Mouse (Mus musculus): ENCODE results near the gene Macrod1. TPM values are rescaled to one million over a fixed set of nuclear protein-coding genes. Genes with fewer than 3 reads are reported as not detected.

The Macrod1 gene
- polyA plus RNA-seq, 1 experiment, result 6.2 TPM

DNA sequence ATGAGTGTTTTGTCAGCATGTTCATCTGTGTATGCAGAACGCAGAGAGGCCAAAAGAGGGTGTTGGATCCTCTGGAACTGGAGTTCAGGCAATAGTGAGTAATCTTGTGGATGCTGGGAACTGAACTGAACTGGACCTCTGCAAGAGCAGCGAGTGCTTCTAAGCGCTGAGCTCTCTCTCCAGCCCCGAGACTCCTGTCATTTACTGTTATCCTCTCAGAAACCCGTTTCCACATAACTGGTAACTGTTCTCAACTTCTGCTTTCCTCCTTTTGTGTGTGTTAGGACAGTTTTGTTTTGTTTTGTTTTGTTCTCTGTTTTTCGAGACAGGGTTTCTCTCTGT lies 161.3 kb downstream of the Macrod1 start:
- TF ChIP-seq POLR2A (IDR thresholded peaks at IDR 0.05; ENCODE audit: borderline replicate concordance, control insufficient read depth, low read depth, low read length) (no peak), CTCF (IDR thresholded peaks at IDR 0.05; ENCODE audit: control insufficient read depth, insufficient read depth, low read length) (no peak)
- Histone ChIP-seq H3K4me3 (replicated peaks; ENCODE audit: control insufficient read depth, low read depth, low read length) (peak overlapping the region; percentile 76), H3K4me1 (ENCODE audit: control insufficient read depth, insufficient read depth, low read length) (peaks cover 2% of the 10 kb centered on the region; the same call in 1 of the 2 replicates), H3K27ac (ENCODE audit: control insufficient read depth, insufficient read depth, low read depth, low read length, poor library complexity) (0 out of 2 replicates have a peak overlapping the region, but pooled peaks have one; percentile 36)
- 0% methylated on average over 6 of the region's 6 CpGs for WGBS

DNA sequence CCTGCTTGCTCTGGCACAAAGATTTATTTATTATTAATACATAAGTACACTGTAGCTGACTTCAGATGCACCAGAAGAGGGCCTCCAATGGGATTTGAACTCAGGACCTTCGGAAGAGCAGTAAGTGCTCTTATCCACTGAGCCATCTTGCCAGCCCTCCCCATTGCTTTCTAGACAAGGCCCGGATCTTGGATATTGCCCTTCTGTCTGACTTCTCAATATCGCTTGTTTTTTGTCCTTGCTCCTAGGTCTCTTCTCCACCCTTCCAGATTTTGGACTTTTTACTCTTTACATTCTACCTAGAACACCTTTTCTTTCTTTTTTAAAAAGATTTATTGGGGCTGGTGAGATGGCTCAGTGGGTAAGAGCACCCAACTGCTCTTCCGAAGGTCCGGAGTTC lies 162.1 kb downstream of the Macrod1 start:
- no peak overlapping the region for H3K4me3 ChIP-seq (replicated peaks; ENCODE audit: control insufficient read depth, low read depth, low read length)
- no peak overlapping the region for H3K27ac ChIP-seq (ENCODE audit: control insufficient read depth, insufficient read depth, low read depth, low read length, poor library complexity)
- TF ChIP-seq POLR2A (IDR thresholded peaks at IDR 0.05; ENCODE audit: borderline replicate concordance, control insufficient read depth, low read depth, low read length), result no peak
- no peak for TF ChIP-seq CTCF (IDR thresholded peaks at IDR 0.05; ENCODE audit: control insufficient read depth, insufficient read depth, low read length)
- peaks cover 2% of the 10 kb centered on the region; the same call in 1 of the 2 replicates for H3K4me1 ChIP-seq (ENCODE audit: control insufficient read depth, insufficient read depth, low read length)
- 91% methylated on average over 5 of the region's 5 CpGs for WGBS

GRCm38 (mm10) chr19:7222196-7222595 lies 165.6 kb downstream of the Macrod1 start:
- WGBS, result 80% methylated on average over 6 of the region's 6 CpGs
- Histone ChIP-seq H3K27ac (ENCODE audit: control insufficient read depth, insufficient read depth, low read depth, low read length, poor library complexity) (no peak overlapping the region), H3K4me3 (replicated peaks; ENCODE audit: control insufficient read depth, low read depth, low read length) (no peak overlapping the region), H3K4me1 (ENCODE audit: control insufficient read depth, insufficient read depth, low read length) (peaks cover 7% of the 10 kb centered on the region)
- TF ChIP-seq POLR2A (IDR thresholded peaks at IDR 0.05; ENCODE audit: borderline replicate concordance, control insufficient read depth, low read depth, low read length) (no peak), CTCF (IDR thresholded peaks at IDR 0.05; ENCODE audit: control insufficient read depth, insufficient read depth, low read length) (no peak)

DNA sequence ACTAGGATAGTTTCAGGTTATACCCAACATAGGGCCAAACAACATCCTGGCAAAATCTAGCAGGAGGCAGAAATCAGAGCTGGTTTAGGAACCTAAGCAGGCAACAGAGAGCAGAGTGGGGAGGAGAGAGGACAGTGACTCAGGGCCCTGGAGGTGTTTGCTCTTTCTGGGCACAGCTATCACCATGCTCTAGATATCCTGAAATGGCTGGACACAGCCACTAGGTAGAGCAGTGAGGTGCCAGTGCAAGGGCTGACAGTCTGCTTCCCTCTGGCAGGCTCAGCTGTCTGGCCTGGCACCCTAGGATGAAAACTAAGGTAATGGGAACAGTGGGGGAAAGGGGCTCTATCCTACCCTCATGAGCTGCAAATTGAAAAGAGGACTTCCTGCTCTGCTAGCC lies 166.9 kb downstream of the Macrod1 start:
- Histone ChIP-seq H3K27ac (ENCODE audit: control insufficient read depth, insufficient read depth, low read depth, low read length, poor library complexity) (no peak overlapping the region), H3K4me1 (ENCODE audit: control insufficient read depth, insufficient read depth, low read length) (peaks cover 6% of the 10 kb centered on the region), H3K4me3 (replicated peaks; ENCODE audit: control insufficient read depth, low read depth, low read length) (no peak overlapping the region)
- TF ChIP-seq CTCF (IDR thresholded peaks at IDR 0.05; ENCODE audit: control insufficient read depth, insufficient read depth, low read length), result no peak
- TF ChIP-seq POLR2A (IDR thresholded peaks at IDR 0.05; ENCODE audit: borderline replicate concordance, control insufficient read depth, low read depth, low read length), result no peak

DNA sequence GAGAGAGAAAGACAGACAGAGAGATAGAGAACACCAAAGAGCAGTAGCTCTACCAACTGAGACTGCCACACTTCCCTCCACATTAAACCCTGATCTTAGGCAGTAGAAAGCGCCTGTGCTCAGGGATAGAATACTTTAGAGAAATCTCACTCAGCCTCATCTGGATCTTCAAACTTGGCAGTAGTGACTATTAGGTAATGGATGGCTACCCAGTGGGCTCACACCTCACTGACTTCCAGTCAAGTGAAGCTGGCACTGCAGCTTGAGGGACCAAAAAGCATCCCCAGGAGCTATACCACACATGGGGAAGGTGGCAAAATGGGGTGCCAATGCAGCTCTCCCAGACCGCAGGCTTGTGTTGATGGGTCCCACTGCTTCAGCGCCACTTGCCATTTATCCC lies 167.6 kb downstream of the Macrod1 start:
- no peak for TF ChIP-seq CTCF (IDR thresholded peaks at IDR 0.05; ENCODE audit: control insufficient read depth, insufficient read depth, low read length)
- TF ChIP-seq POLR2A (IDR thresholded peaks at IDR 0.05; ENCODE audit: borderline replicate concordance, control insufficient read depth, low read depth, low read length), result no peak
- WGBS, result 89% methylated on average over 3 of the region's 3 CpGs
- H3K4me1 ChIP-seq (ENCODE audit: control insufficient read depth, insufficient read depth, low read length), result peaks cover 6% of the 10 kb centered on the region

GRCm38 (mm10) chr19:7225096-7225690 lies 168.6 kb downstream of the Macrod1 start:
- 74% methylated on average over 9 of the region's 9 CpGs for WGBS
- Histone ChIP-seq H3K4me3 (replicated peaks; ENCODE audit: control insufficient read depth, low read depth, low read length) (no peak overlapping the region), H3K27ac (ENCODE audit: control insufficient read depth, insufficient read depth, low read depth, low read length, poor library complexity) (no peak overlapping the region), H3K4me1 (ENCODE audit: control insufficient read depth, insufficient read depth, low read length) (peaks cover 6% of the 10 kb centered on the region)
- TF ChIP-seq CTCF (IDR thresholded peaks at IDR 0.05; ENCODE audit: control insufficient read depth, insufficient read depth, low read length) (no peak), POLR2A (IDR thresholded peaks at IDR 0.05; ENCODE audit: borderline replicate concordance, control insufficient read depth, low read depth, low read length) (no peak)

More for the DNA sequence above, 167.6 kb downstream of the Macrod1 start:
- no peak overlapping the region for H3K4me3 ChIP-seq (replicated peaks; ENCODE audit: control insufficient read depth, low read depth, low read length)
- no peak overlapping the region for H3K27ac ChIP-seq (ENCODE audit: control insufficient read depth, insufficient read depth, low read depth, low read length, poor library complexity)

GRCm38 (mm10) chr19:7226511-7226914 lies 169.9 kb downstream of the Macrod1 start:
- Histone ChIP-seq H3K27ac (ENCODE audit: control insufficient read depth, insufficient read depth, low read depth, low read length, poor library complexity) (peak overlapping the region; percentile 85), H3K4me1 (ENCODE audit: control insufficient read depth, insufficient read depth, low read length) (peaks cover 6% of the 10 kb centered on the region), H3K4me3 (replicated peaks; ENCODE audit: control insufficient read depth, low read depth, low read length) (peak overlapping the region; percentile 8)
- TF ChIP-seq CTCF (IDR thresholded peaks at IDR 0.05; ENCODE audit: control insufficient read depth, insufficient read depth, low read length), result no peak
- no peak for TF ChIP-seq POLR2A (IDR thresholded peaks at IDR 0.05; ENCODE audit: borderline replicate concordance, control insufficient read depth, low read depth, low read length)
- 25% methylated on average over 6 of the region's 6 CpGs for WGBS

- peak; percentile 78 for TF ChIP-seq CTCF (IDR thresholded peaks at IDR 0.05; ENCODE audit: control insufficient read depth, insufficient read depth, low read length)
- no peak for TF ChIP-seq POLR2A (IDR thresholded peaks at IDR 0.05; ENCODE audit: borderline replicate concordance, control insufficient read depth, low read depth, low read length)
- no peaks in the 10 kb centered on the region; the same call in 1 of the 2 replicates for H3K4me1 ChIP-seq (ENCODE audit: control insufficient read depth, insufficient read depth, low read length)
- H3K27ac ChIP-seq (ENCODE audit: control insufficient read depth, insufficient read depth, low read depth, low read length, poor library complexity), result no peak overlapping the region
- 33% methylated on average over 8 of the region's 8 CpGs for WGBS
- H3K4me3 ChIP-seq (replicated peaks; ENCODE audit: control insufficient read depth, low read depth, low read length), result no peak overlapping the region
Measured at GRCm38 (mm10) chr19:7234537-7235221, 178.1 kb downstream of the Macrod1 start.
